Mouse (Mus musculus): ENCODE measurements at regions not wholly inside any gene's neighbourhood (a gene's known extent, or its start where the extent isn't known, plus 50 kb on each side); places are given as distances from the start of the nearest gene placed in this dataset.

DNA sequence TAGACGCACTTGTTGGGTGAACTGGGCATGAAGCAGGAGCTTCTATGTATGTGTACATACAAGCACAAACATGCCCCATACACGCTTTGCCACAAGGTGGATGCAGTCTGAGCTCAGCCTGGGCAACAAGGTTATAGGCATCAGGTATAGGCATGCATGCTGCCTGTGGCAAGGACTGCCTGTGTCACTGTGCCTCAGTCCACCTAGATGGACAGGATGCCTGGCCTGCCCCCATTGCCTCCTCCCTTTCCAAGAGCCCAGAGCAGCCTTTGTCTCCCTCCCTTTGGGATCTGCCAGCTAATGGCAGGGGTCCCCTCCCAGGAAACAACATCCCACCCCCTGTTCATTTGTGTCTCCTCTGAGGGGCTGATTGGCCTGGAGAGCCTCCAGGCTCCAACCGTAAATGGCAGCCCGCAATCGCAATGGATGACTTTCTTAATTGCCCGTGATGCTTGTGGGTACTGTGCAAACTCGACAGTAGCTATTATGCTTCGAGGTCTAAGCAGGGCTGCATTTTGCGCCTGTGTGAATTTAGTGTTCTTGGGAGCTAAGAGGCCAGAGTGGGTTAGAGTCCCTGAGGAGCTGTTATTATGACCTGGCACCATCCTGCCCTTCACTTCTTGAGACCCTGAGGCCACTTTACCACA, 293.6 kb downstream of the Tns1 start:
- TF ChIP-seq CTCF (IDR thresholded peaks at IDR 0.05; ENCODE audit: low read depth, low read length), result no peak
- no peak overlapping the region for H3K27ac ChIP-seq (replicated peaks; ENCODE audit: insufficient read depth, low read depth, low read length)

GRCm38 (mm10) chr1:73828996-73829395, 295.3 kb downstream of the Tns1 start:
- Histone ChIP-seq H3K4me3 (ENCODE audit: insufficient read depth, low read depth, low read length) (no peak overlapping the region), H3K27me3 (ENCODE audit: control insufficient read depth, insufficient read depth, low read length) (no peaks in the 10 kb centered on the region), H3K9ac (ENCODE audit: low read depth, low read length) (no peak overlapping the region), H3K79me2 (ENCODE audit: control insufficient read depth, insufficient read depth, low read length) (no peaks in the 10 kb centered on the region), H3K4me1 (ENCODE audit: control insufficient read depth, insufficient read depth, low read length) (no peaks in the 10 kb centered on the region), H3K27ac (replicated peaks; ENCODE audit: insufficient read depth, low read depth, low read length) (no peak overlapping the region), H3K36me3 (ENCODE audit: control insufficient read depth, insufficient read depth, low read length) (no peaks in the 10 kb centered on the region)
- no peak for DNase-seq (ENCODE audit: extremely low read depth, low read depth, low spot score)
- TF ChIP-seq POLR2A (IDR thresholded peaks at IDR 0.05; ENCODE audit: extremely low read depth, insufficient read depth, low read length) (no peak), CTCF (IDR thresholded peaks at IDR 0.05; ENCODE audit: low read depth, low read length) (no peak)
- WGBS, result 59% methylated on average over 10 of the region's 10 CpGs

More for the DNA sequence above, 293.6 kb downstream of the Tns1 start:
- Histone ChIP-seq H3K27me3 (ENCODE audit: control insufficient read depth, insufficient read depth, low read length) (no peaks in the 10 kb centered on the region), H3K79me2 (ENCODE audit: control insufficient read depth, insufficient read depth, low read length) (no peaks in the 10 kb centered on the region), H3K4me3 (ENCODE audit: insufficient read depth, low read depth, low read length) (no peak overlapping the region), H3K36me3 (ENCODE audit: control insufficient read depth, insufficient read depth, low read length) (no peaks in the 10 kb centered on the region), H3K4me1 (ENCODE audit: control insufficient read depth, insufficient read depth, low read length) (no peaks in the 10 kb centered on the region), H3K9ac (ENCODE audit: low read depth, low read length) (no peak overlapping the region)
- DNase-seq (ENCODE audit: extremely low read depth, low read depth, low spot score), result no peak
- WGBS, result 86% methylated on average over 9 of the region's 9 CpGs

- no peak overlapping the region for H3K27ac ChIP-seq (replicated peaks; ENCODE audit: insufficient read depth, low read depth, low read length)
- no peak overlapping the region for H3K9ac ChIP-seq (ENCODE audit: low read depth, low read length)
- no peaks in the 10 kb centered on the region for H3K79me2 ChIP-seq (ENCODE audit: control insufficient read depth, insufficient read depth, low read length)
- no peak overlapping the region for H3K4me3 ChIP-seq (ENCODE audit: insufficient read depth, low read depth, low read length)
- no peaks in the 10 kb centered on the region for H3K4me1 ChIP-seq (ENCODE audit: control insufficient read depth, insufficient read depth, low read length)
- 39% methylated on average over 15 of the region's 15 CpGs for WGBS
- no peaks in the 10 kb centered on the region for H3K36me3 ChIP-seq (ENCODE audit: control insufficient read depth, insufficient read depth, low read length)
- peak; percentile 30 for DNase-seq (ENCODE audit: extremely low read depth, low read depth, low spot score)
- TF ChIP-seq CTCF (IDR thresholded peaks at IDR 0.05; ENCODE audit: low read depth, low read length), result peak; percentile 97
- TF ChIP-seq POLR2A (IDR thresholded peaks at IDR 0.05; ENCODE audit: extremely low read depth, insufficient read depth, low read length), result no peak
- no peaks in the 10 kb centered on the region for H3K27me3 ChIP-seq (ENCODE audit: control insufficient read depth, insufficient read depth, low read length)
Observed at GRCm38 (mm10) chr1:73826243-73826930, 297.9 kb downstream of the Tns1 start.

DNA sequence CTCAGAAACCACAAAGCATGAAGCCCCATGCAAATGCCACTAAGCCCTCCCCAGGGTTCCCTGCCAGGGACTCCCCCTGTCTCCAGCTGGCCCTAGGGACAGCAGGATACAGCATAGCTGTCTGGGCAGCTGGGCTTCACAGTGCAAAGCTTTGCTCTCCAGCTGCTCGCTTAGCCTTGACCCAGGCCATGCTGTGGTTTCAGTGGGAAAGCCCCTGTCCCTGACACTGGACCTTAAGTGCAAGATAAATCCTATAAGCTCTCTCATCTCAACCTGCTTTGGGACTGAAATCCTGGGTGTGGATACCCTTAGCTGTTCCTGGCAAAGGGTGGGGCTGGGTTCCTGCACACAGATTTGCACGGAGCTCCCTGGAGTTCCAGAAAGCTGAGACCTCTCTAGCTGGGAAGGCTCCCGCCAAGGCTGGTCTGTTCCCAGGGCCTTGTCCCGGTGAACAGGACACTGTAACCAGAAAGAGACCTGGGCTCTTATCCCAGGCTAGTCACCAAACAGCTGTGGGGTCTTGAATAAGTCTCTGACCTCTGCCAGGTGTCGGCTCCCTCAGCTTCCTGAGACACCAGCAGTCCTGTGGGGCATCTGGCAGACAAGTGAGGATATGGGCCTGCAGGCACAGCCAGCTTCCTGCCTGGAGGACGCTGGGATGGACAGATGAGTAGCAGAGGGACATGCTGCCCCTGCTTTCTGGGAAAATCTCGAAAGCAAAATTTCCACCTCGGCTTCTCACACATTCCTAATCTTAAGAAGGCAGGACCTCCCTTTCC, 299.7 kb downstream of the Tns1 start:
- TF ChIP-seq POLR2A (IDR thresholded peaks at IDR 0.05; ENCODE audit: extremely low read depth, insufficient read depth, low read length) (no peak), CTCF (IDR thresholded peaks at IDR 0.05; ENCODE audit: low read depth, low read length) (no peak)
- no peak overlapping the region for H3K9ac ChIP-seq (ENCODE audit: low read depth, low read length)
- H3K36me3 ChIP-seq (ENCODE audit: control insufficient read depth, insufficient read depth, low read length), result no peaks in the 10 kb centered on the region
- H3K4me3 ChIP-seq (ENCODE audit: insufficient read depth, low read depth, low read length), result no peak overlapping the region
- no peaks in the 10 kb centered on the region for H3K4me1 ChIP-seq (ENCODE audit: control insufficient read depth, insufficient read depth, low read length)
- DNase-seq (ENCODE audit: extremely low read depth, low read depth, low spot score), result no peak
- H3K27ac ChIP-seq (replicated peaks; ENCODE audit: insufficient read depth, low read depth, low read length), result no peak overlapping the region
- no peaks in the 10 kb centered on the region for H3K79me2 ChIP-seq (ENCODE audit: control insufficient read depth, insufficient read depth, low read length)
- H3K27me3 ChIP-seq (ENCODE audit: control insufficient read depth, insufficient read depth, low read length), result no peaks in the 10 kb centered on the region
- WGBS, result 69% methylated on average over 8 of the region's 8 CpGs

GRCm38 (mm10) chr1:73823726-73824125, 300.5 kb downstream of the Tns1 start:
- H3K36me3 ChIP-seq (ENCODE audit: control insufficient read depth, insufficient read depth, low read length), result no peaks in the 10 kb centered on the region
- WGBS, result 76% methylated on average over 10 of the region's 10 CpGs
- TF ChIP-seq CTCF (IDR thresholded peaks at IDR 0.05; ENCODE audit: low read depth, low read length), result no peak
- no peak for TF ChIP-seq POLR2A (IDR thresholded peaks at IDR 0.05; ENCODE audit: extremely low read depth, insufficient read depth, low read length)
- no peaks in the 10 kb centered on the region for H3K4me1 ChIP-seq (ENCODE audit: control insufficient read depth, insufficient read depth, low read length)
- H3K79me2 ChIP-seq (ENCODE audit: control insufficient read depth, insufficient read depth, low read length), result no peaks in the 10 kb centered on the region
- no peaks in the 10 kb centered on the region for H3K27me3 ChIP-seq (ENCODE audit: control insufficient read depth, insufficient read depth, low read length)
- H3K4me3 ChIP-seq (ENCODE audit: insufficient read depth, low read depth, low read length), result no peak overlapping the region
- DNase-seq (ENCODE audit: extremely low read depth, low read depth, low spot score), result no peak
- H3K27ac ChIP-seq (replicated peaks; ENCODE audit: insufficient read depth, low read depth, low read length), result no peak overlapping the region
- H3K9ac ChIP-seq (ENCODE audit: low read depth, low read length), result no peak overlapping the region

Measured in liver, adult 2 months (tissue).